Mouse (Mus musculus) neural tube, embryonic 12.5 days (tissue): Measurements from ENCODE around the gene 1700011L22Rik. TPM values are rescaled to one million over a fixed set of nuclear protein-coding genes. Genes with fewer than 3 reads are reported as not detected.

Experiments used
- ATAC-seq: fragments of 200-750 bp; cut with Nextera tagmentation; 2 replicates; pipeline ENCODE4 v1.8.0; 2017; ENCODE audit warnings: low read depth, mild to moderate bottlenecking, moderate TSS enrichment, moderate library complexity; ENCODE audit not compliant: low FRiP score
- H3K27ac ChIP-seq: fragments of 300-500 bp; sonication (generic); 2 replicates; pipeline ENCODE4 v1.5.1; 2016
- H3K27me3 ChIP-seq: fragments of 300-500 bp; sonication (generic); replicated peaks from 2 replicates; pipeline ENCODE4 v1.6.1; 2016; ENCODE audit warnings: mild to moderate bottlenecking
- H3K36me3 ChIP-seq: fragments of 300-500 bp; sonication (generic); 2 replicates; pipeline ENCODE4 v1.6.1; 2016; ENCODE audit warnings: mild to moderate bottlenecking
- H3K4me1 ChIP-seq: fragments of 300-500 bp; sonication (generic); 2 replicates; pipeline ENCODE4 v1.6.1; 2016
- H3K4me2 ChIP-seq: fragments of 300-500 bp; sonication (generic); replicated peaks from 2 replicates; pipeline ENCODE4 v1.6.1; 2016; ENCODE audit warnings: mild to moderate bottlenecking
- H3K4me3 ChIP-seq: fragments of 300-500 bp; sonication (generic); 2 replicates; pipeline ENCODE4 v1.5.1; 2016
- H3K9ac ChIP-seq: fragments of 300-500 bp; sonication (generic); 2 replicates; pipeline ENCODE4 v1.6.1; 2016; ENCODE audit warnings: mild to moderate bottlenecking
- H3K9me3 ChIP-seq: fragments of 300-500 bp; sonication (generic); 2 replicates; pipeline ENCODE4 v1.6.1; 2016; ENCODE audit warnings: mild to moderate bottlenecking
- WGBS: fragments of 180-500 bp; shearing (Covaris S2); methylation state at CpG from one replicate; pipeline ENCODE4 v1.1.7; 2016; 5-methylcytosine and 5-hydroxymethylcytosine counted together
- polyA plus RNA-seq: library from polyadenylated mRNA; unstranded; fragments of >200 nt; fragmentation: Nextera tagmentation; extraction: Ambion mirVana; gene quantifications from 2 replicates; pipeline ENCODE4 v1.2.1, GENCODE M21; 2016

1700011L22Rik gene
- polyA plus RNA-seq, 1 experiment from 2014 or later: not detected

GRCm38 (mm10) chr8:79229266-79229888, 19.0 kb downstream of the 1700011L22Rik start:
- 78% methylated on average over 8 of the region's 8 CpGs for WGBS
- Histone ChIP-seq H3K4me3 (no peak overlapping the region), H3K36me3 (no peaks in the 10 kb centered on the region), H3K27me3 (no peaks in the 10 kb centered on the region), H3K27ac (no peak overlapping the region), H3K4me2 (no peak overlapping the region), H3K4me1 (no peaks in the 10 kb centered on the region), H3K9me3 (no peaks in the 10 kb centered on the region), H3K9ac (no peak overlapping the region)
- no peak for ATAC-seq

- Histone ChIP-seq H3K4me2 (no peak overlapping the region), H3K27ac (no peak overlapping the region), H3K36me3 (no peaks in the 10 kb centered on the region), H3K4me3 (no peak overlapping the region), H3K9me3 (no peaks in the 10 kb centered on the region), H3K4me1 (peaks cover under 1% of the 10 kb centered on the region; the same call in 1 of the 2 replicates), H3K27me3 (no peaks in the 10 kb centered on the region), H3K9ac (no peak overlapping the region)
- WGBS: 94% methylated on average over 3 of the region's 3 CpGs
- ATAC-seq: no peak
Measured at GRCm38 (mm10) chr8:79227916-79228315, 20.5 kb downstream of the 1700011L22Rik start.

GRCm38 (mm10) chr8:79227194-79227593, 21.2 kb downstream of the 1700011L22Rik start:
- 84% methylated on average over 4 of the region's 4 CpGs for WGBS
- H3K4me2 ChIP-seq: no peak overlapping the region
- no peaks in the 10 kb centered on the region for H3K9me3 ChIP-seq
- H3K27ac ChIP-seq: no peak overlapping the region
- no peak for ATAC-seq
- H3K4me3 ChIP-seq: no peak overlapping the region
- no peak overlapping the region for H3K9ac ChIP-seq
- peaks cover 4% of the 10 kb centered on the region; the same call in 1 of the 2 replicates for H3K4me1 ChIP-seq
- no peaks in the 10 kb centered on the region for H3K36me3 ChIP-seq
- no peaks in the 10 kb centered on the region for H3K27me3 ChIP-seq

- 96% methylated on average over 3 of the region's 3 CpGs for WGBS
- Histone ChIP-seq H3K4me3 (no peak overlapping the region), H3K27me3 (no peaks in the 10 kb centered on the region), H3K4me2 (no peak overlapping the region), H3K4me1 (peaks cover 4% of the 10 kb centered on the region; the same call in 1 of the 2 replicates), H3K36me3 (no peaks in the 10 kb centered on the region), H3K9ac (no peak overlapping the region), H3K9me3 (no peaks in the 10 kb centered on the region), H3K27ac (no peak overlapping the region)
- no peak for ATAC-seq
Measured at GRCm38 (mm10) chr8:79226046-79226445, 22.3 kb downstream of the 1700011L22Rik start.

GRCm38 (mm10) chr8:79225586-79225985, 22.8 kb downstream of the 1700011L22Rik start:
- whole genome bisulfite sequencing: 92% methylated on average over 7 of the region's 7 CpGs
- no peak for ATAC-seq
- peaks cover 4% of the 10 kb centered on the region; the same call in 1 of the 2 replicates for H3K4me1 ChIP-seq
- H3K36me3 ChIP-seq: no peaks in the 10 kb centered on the region
- no peak overlapping the region for H3K9ac ChIP-seq
- H3K27me3 ChIP-seq: no peaks in the 10 kb centered on the region
- no peak overlapping the region for H3K4me2 ChIP-seq
- H3K9me3 ChIP-seq: no peaks in the 10 kb centered on the region
- H3K27ac ChIP-seq: no peak overlapping the region
- H3K4me3 ChIP-seq: no peak overlapping the region

GRCm38 (mm10) chr8:79224363-79224762, 24.0 kb downstream of the 1700011L22Rik start:
- H3K4me1 ChIP-seq: peaks cover 4% of the 10 kb centered on the region; the same call in 1 of the 2 replicates
- no peak overlapping the region for H3K4me2 ChIP-seq
- H3K27me3 ChIP-seq: no peaks in the 10 kb centered on the region
- no peaks in the 10 kb centered on the region for H3K36me3 ChIP-seq
- no peak overlapping the region for H3K4me3 ChIP-seq
- no peak overlapping the region for H3K27ac ChIP-seq
- H3K9ac ChIP-seq: no peak overlapping the region
- no peak for ATAC-seq
- no peaks in the 10 kb centered on the region for H3K9me3 ChIP-seq
- WGBS: 41% methylated on average over 9 of the region's 9 CpGs

GRCm38 (mm10) chr8:79222752-79223141, 25.6 kb downstream of the 1700011L22Rik start:
- Histone ChIP-seq H3K36me3 (no peaks in the 10 kb centered on the region), H3K4me2 (no peak overlapping the region), H3K9ac (no peak overlapping the region), H3K27ac (no peak overlapping the region), H3K9me3 (no peaks in the 10 kb centered on the region), H3K27me3 (no peaks in the 10 kb centered on the region), H3K4me1 (peaks cover 4% of the 10 kb centered on the region; the same call in 1 of the 2 replicates), H3K4me3 (no peak overlapping the region)
- no peak; the same call in 1 of the 2 replicates for ATAC-seq
- 66% methylated on average over 5 of the region's 5 CpGs for WGBS

GRCm38 (mm10) chr8:79222106-79222751, 26.1 kb downstream of the 1700011L22Rik start:
- Histone ChIP-seq H3K9me3 (no peaks in the 10 kb centered on the region), H3K4me2 (no peak overlapping the region), H3K4me1 (peaks cover 4% of the 10 kb centered on the region; the same call in 1 of the 2 replicates), H3K27ac (no peak overlapping the region), H3K9ac (no peak overlapping the region), H3K36me3 (no peaks in the 10 kb centered on the region), H3K27me3 (no peaks in the 10 kb centered on the region), H3K4me3 (no peak overlapping the region)
- ATAC-seq: no peak
- WGBS: 71% methylated on average over 5 of the region's 5 CpGs

- no peak overlapping the region for H3K4me2 ChIP-seq
- peaks cover 20% of the 10 kb centered on the region for H3K4me1 ChIP-seq
- 78% methylated on average over 9 of the region's 9 CpGs for WGBS
- no peaks in the 10 kb centered on the region for H3K9me3 ChIP-seq
- H3K27ac ChIP-seq: no peak overlapping the region
- no peak overlapping the region for H3K4me3 ChIP-seq
- no peaks in the 10 kb centered on the region for H3K27me3 ChIP-seq
- H3K36me3 ChIP-seq: no peaks in the 10 kb centered on the region
- no peak for ATAC-seq
- H3K9ac ChIP-seq: no peak overlapping the region
Measured at GRCm38 (mm10) chr8:79211630-79212029, 36.7 kb downstream of the 1700011L22Rik start.

GRCm38 (mm10) chr8:79209641-79210358, 38.6 kb downstream of the 1700011L22Rik start:
- peak overlapping the region; percentile 72 for H3K4me2 ChIP-seq
- no peaks in the 10 kb centered on the region for H3K9me3 ChIP-seq
- H3K27ac ChIP-seq: no peak overlapping the region; the same call in 1 of the 2 replicates
- peak; percentile 87 for ATAC-seq
- peak overlapping the region; percentile 39 for H3K4me3 ChIP-seq
- no peaks in the 10 kb centered on the region for H3K27me3 ChIP-seq
- H3K36me3 ChIP-seq: no peaks in the 10 kb centered on the region
- peak overlapping the region; percentile 57; the same call in 1 of the 2 replicates for H3K9ac ChIP-seq
- peaks cover 20% of the 10 kb centered on the region for H3K4me1 ChIP-seq
- WGBS: 3% methylated on average over 27 of the region's 27 CpGs

- no peak overlapping the region for H3K9ac ChIP-seq
- ATAC-seq: peak; percentile 27; the same call in 1 of the 2 replicates
Measured at GRCm38 (mm10) chr8:79208691-79209640, 39.4 kb downstream of the 1700011L22Rik start.

More at GRCm38 (mm10) chr8:79208691-79209640, 39.4 kb downstream of the 1700011L22Rik start:
- Histone ChIP-seq H3K27ac (no peak overlapping the region), H3K27me3 (no peaks in the 10 kb centered on the region), H3K9me3 (no peaks in the 10 kb centered on the region), H3K4me3 (no peak overlapping the region), H3K4me2 (peak overlapping the region; percentile 72), H3K36me3 (no peaks in the 10 kb centered on the region), H3K4me1 (peaks cover 20% of the 10 kb centered on the region)
- WGBS: 15% methylated on average over 15 of the region's 15 CpGs
